17 mouse cellular contexts compared by ENCODE assay signal in genomic region chr2:105873403-105873802, GRCm38 (mm10).
"Had no signal": no experiment of that assay in that cellular context is flagged by ENCODE, and none has a peak within 500 bp of the region (broad histone marks: within the 10 kb centered on the region; RNA-seq: fewer than 3 reads in every experiment).

No protein-coding gene starts in this region.

- DNase-seq: retina, postnatal 1 day; right cerebral cortex, adult 18-20 months; right cerebral cortex, postnatal 14 days; right cerebral cortex, postnatal 25 days; right cerebral cortex, postnatal 4 days; spleen, adult 18-20 months; thymus, adult 18-20 months; thymus, adult 2 months; thymus, postnatal 14 days; thymus, postnatal 25 days; thymus, postnatal 36 days; thymus, postnatal 4 days had no signal

- H3K27ac ChIP-seq: neural tube, embryonic 12.5 days; neural tube, embryonic 13.5 days; neural tube, embryonic 15.5 days; stomach, embryonic 15.5 days; stomach, postnatal 0 days had no signal

- H3K4me3 ChIP-seq: neural tube, embryonic 12.5 days; neural tube, embryonic 13.5 days; neural tube, embryonic 15.5 days; stomach, embryonic 15.5 days had no signal

- H3K36me3 ChIP-seq: neural tube, embryonic 15.5 days; stomach, embryonic 15.5 days had no signal

- H3K27me3 ChIP-seq: neural tube, embryonic 12.5 days; neural tube, embryonic 13.5 days; neural tube, embryonic 15.5 days; stomach, embryonic 15.5 days had no signal

- H3K9me3 ChIP-seq: neural tube, embryonic 12.5 days; neural tube, embryonic 15.5 days; stomach, embryonic 15.5 days had no signal

- H3K4me1 ChIP-seq: neural tube, embryonic 12.5 days; neural tube, embryonic 13.5 days; neural tube, embryonic 15.5 days; stomach, embryonic 15.5 days had no signal

- H3K9ac ChIP-seq: neural tube, embryonic 12.5 days; neural tube, embryonic 13.5 days; neural tube, embryonic 15.5 days; stomach, embryonic 15.5 days had no signal
